Mouse (Mus musculus) testis, adult 2 months (tissue): ENCODE results near the gene Zfp871.

Source experiments
- CTCF ChIP-seq: fragments of 200-500 bp; IDR thresholded peaks from 2 replicates; pipeline ENCODE4 v1.5.1; 2012; ENCODE audit warnings: low read depth, mild to moderate bottlenecking, inconsistent platforms, low read length, moderate library complexity; ENCODE audit not compliant: control insufficient read depth, insufficient read depth, insufficient replicate concordance
- POLR2A ChIP-seq: fragments of 200-500 bp; IDR thresholded peaks from 2 replicates; pipeline ENCODE4 v1.6.1; 2012; ENCODE audit warnings: low read depth, mild to moderate bottlenecking, inconsistent platforms, low read length, moderate library complexity; ENCODE audit not compliant: control insufficient read depth

DNA sequence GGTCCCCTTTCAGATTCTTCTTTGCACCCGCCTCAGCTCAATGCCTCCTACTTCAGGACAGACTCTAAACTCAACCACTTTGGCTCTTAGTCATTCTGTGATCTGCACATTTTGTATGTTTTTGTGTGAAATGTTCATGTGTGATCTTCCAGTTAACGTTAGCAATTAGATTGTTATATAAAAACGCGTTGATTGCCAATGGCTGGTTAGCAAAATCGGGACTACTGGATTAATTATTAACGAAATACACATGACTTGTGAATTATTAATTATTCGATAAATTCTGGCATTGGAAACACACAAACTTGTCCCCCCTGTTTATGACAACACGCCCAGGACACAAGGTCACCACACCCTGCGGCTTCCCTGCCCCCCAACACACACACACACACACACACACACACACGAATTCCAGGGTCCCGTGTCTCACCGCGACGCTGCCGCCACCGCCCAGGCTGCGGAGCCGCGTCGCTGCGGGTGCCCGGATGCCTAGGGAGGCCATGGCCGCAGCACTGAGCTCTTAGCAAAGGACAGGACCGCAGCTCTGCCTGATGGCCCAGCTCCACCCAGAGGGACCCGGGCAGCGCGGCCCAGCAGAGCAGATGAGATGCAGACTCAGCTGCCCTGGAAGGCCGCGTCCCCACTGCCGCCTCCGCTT lies 522 bp downstream of the Zfp871 start:
- TF ChIP-seq CTCF, result no peak
- no peak for TF ChIP-seq POLR2A
